13 mouse cellular contexts compared by ENCODE assay signal in genomic region chr2:27956751-27957150, GRCm38 (mm10).
DNase-seq lines count a peak whose midpoint lies in the region; ATAC-seq and TF ChIP-seq lines count a peak whose summit lies in the region.
"Had no signal": no experiment of that assay in that cellular context is flagged by ENCODE, and none has a peak within 500 bp of the region (broad histone marks: within the 10 kb centered on the region; RNA-seq: fewer than 3 reads in every experiment).

No protein-coding gene starts in this region.

- no peak for DNase-seq in embryonic facial prominence, embryonic 10.5 days (ENCODE audit: low spot score)
- DNase-seq in kidney, adult 8-10 months, result no peak
- DNase-seq in kidney, postnatal 4 days, result peak; percentile 35 to 54
- no peak for DNase-seq in ovary, postnatal 14 days (ENCODE audit: low spot score)
- DNase-seq: cerebellum, adult 9-11 months; right cerebral cortex, postnatal 4 days; thymus, adult 18-20 months had no signal

- H3K27ac ChIP-seq in embryonic facial prominence, embryonic 12.5 days, result peak overlapping the region; percentile 23; the same call in 1 of the 2 replicates
- H3K27ac ChIP-seq in embryonic facial prominence, embryonic 10.5 days (replicated peaks), result no peak overlapping the region
- H3K27ac ChIP-seq in kidney, embryonic 14.5 days (ENCODE audit: low read depth, low read length), result peak overlapping the region; percentile 56; the same call in 1 of the 2 replicates
- H3K27ac ChIP-seq in embryonic fibroblast, embryonic 13.5 days (ENCODE audit: insufficient read depth, low read length), result 0 out of 2 replicates have a peak overlapping the region, but pooled peaks have one; percentile 4
- no peak overlapping the region for H3K27ac ChIP-seq in neural tube, embryonic 15.5 days (replicated peaks)
- H3K27ac ChIP-seq: embryonic facial prominence, embryonic 13.5 days had no signal

- H3K4me2 ChIP-seq in embryonic facial prominence, embryonic 12.5 days (replicated peaks), result no peak overlapping the region
- H3K4me2 ChIP-seq in kidney, embryonic 14.5 days (replicated peaks; ENCODE audit: low read depth, low read length), result no peak overlapping the region
- H3K4me2 ChIP-seq in neural tube, embryonic 15.5 days, result no peak overlapping the region
- H3K4me2 ChIP-seq: embryonic facial prominence, embryonic 13.5 days had no signal

- TF ChIP-seq CTCF in embryonic fibroblast, embryonic 13.5 days (IDR thresholded peaks at IDR 0.05; ENCODE audit: borderline replicate concordance, insufficient read depth, low read length), result no peak

- H3K4me3 ChIP-seq in embryonic facial prominence, embryonic 12.5 days, result no peak overlapping the region
- no peak overlapping the region for H3K4me3 ChIP-seq in embryonic facial prominence, embryonic 10.5 days
- H3K4me3 ChIP-seq in kidney, embryonic 14.5 days (ENCODE audit: low read length), result no peak overlapping the region
- H3K4me3 ChIP-seq in embryonic fibroblast, embryonic 13.5 days (ENCODE audit: insufficient read depth, low read length), result no peak overlapping the region
- no peak overlapping the region for H3K4me3 ChIP-seq in neural tube, embryonic 15.5 days (replicated peaks)
- H3K4me3 ChIP-seq: embryonic facial prominence, embryonic 13.5 days; megakaryocyte, embryonic 14.5 days had no signal

- no peaks in the 10 kb centered on the region for H3K27me3 ChIP-seq in embryonic facial prominence, embryonic 12.5 days
- no peaks in the 10 kb centered on the region for H3K27me3 ChIP-seq in embryonic facial prominence, embryonic 10.5 days (replicated peaks; ENCODE audit: low read depth, poor library complexity, severe bottlenecking)
- no peaks in the 10 kb centered on the region for H3K27me3 ChIP-seq in kidney, embryonic 14.5 days (ENCODE audit: control insufficient read depth, insufficient read depth, low read length)
- no peaks in the 10 kb centered on the region for H3K27me3 ChIP-seq in neural tube, embryonic 15.5 days (replicated peaks)
- H3K27me3 ChIP-seq: embryonic facial prominence, embryonic 13.5 days had no signal

- H3K9ac ChIP-seq in embryonic facial prominence, embryonic 12.5 days, result no peak overlapping the region
- no peak overlapping the region for H3K9ac ChIP-seq in kidney, embryonic 14.5 days (ENCODE audit: low read depth, low read length)
- no peak overlapping the region for H3K9ac ChIP-seq in neural tube, embryonic 15.5 days (replicated peaks)
- H3K9ac ChIP-seq: embryonic facial prominence, embryonic 13.5 days had no signal

- peaks cover 78% of the 10 kb centered on the region for H3K36me3 ChIP-seq in embryonic facial prominence, embryonic 12.5 days
- peaks cover 59% of the 10 kb centered on the region for H3K36me3 ChIP-seq in embryonic facial prominence, embryonic 10.5 days (replicated peaks)
- peaks cover 10% of the 10 kb centered on the region for H3K36me3 ChIP-seq in kidney, embryonic 14.5 days (ENCODE audit: control insufficient read depth, insufficient read depth, low read length)
- H3K36me3 ChIP-seq in neural tube, embryonic 15.5 days, result no peaks in the 10 kb centered on the region

- TF ChIP-seq POLR2A in embryonic fibroblast, embryonic 13.5 days (IDR thresholded peaks at IDR 0.05; ENCODE audit: low read depth, low read length), result no peak

- 78% methylated on average over 7 of the region's 7 CpGs for WGBS in embryonic facial prominence, embryonic 12.5 days
- 82% methylated on average over 7 of the region's 7 CpGs for WGBS in embryonic facial prominence, embryonic 10.5 days
- WGBS in kidney, embryonic 14.5 days, result 51% methylated on average over 7 of the region's 7 CpGs
- 70% methylated on average over 7 of the region's 7 CpGs for WGBS in neural tube, embryonic 15.5 days

- no peak for ATAC-seq in embryonic facial prominence, embryonic 12.5 days (ENCODE audit: insufficient number of reproducible peaks, insufficient read depth, low FRiP score, low TSS enrichment)
- ATAC-seq in kidney, embryonic 14.5 days (ENCODE audit: low FRiP score, low TSS enrichment), result peak; percentile 24; the same call in 1 of the 2 replicates
- no peak for ATAC-seq in neural tube, embryonic 15.5 days (ENCODE audit: low FRiP score)

- H3K9me3 ChIP-seq in embryonic facial prominence, embryonic 12.5 days, result no peaks in the 10 kb centered on the region
- no peaks in the 10 kb centered on the region for H3K9me3 ChIP-seq in embryonic facial prominence, embryonic 10.5 days
- no peaks in the 10 kb centered on the region for H3K9me3 ChIP-seq in kidney, embryonic 14.5 days (ENCODE audit: control insufficient read depth, low read length)
- H3K9me3 ChIP-seq in neural tube, embryonic 15.5 days (replicated peaks), result no peaks in the 10 kb centered on the region
- H3K9me3 ChIP-seq: embryonic facial prominence, embryonic 13.5 days; megakaryocyte, embryonic 14.5 days had no signal

- H3K4me1 ChIP-seq in embryonic facial prominence, embryonic 12.5 days, result peaks cover 32% of the 10 kb centered on the region; the same call in 1 of the 2 replicates
- peaks cover 42% of the 10 kb centered on the region for H3K4me1 ChIP-seq in embryonic facial prominence, embryonic 10.5 days
- H3K4me1 ChIP-seq in kidney, embryonic 14.5 days (ENCODE audit: control insufficient read depth, insufficient read depth, low read length), result peaks cover 19% of the 10 kb centered on the region; the same call in 1 of the 2 replicates
- 0 out of 2 replicates have a peak, but pooled peaks cover 9% of the 10 kb centered on the region for H3K4me1 ChIP-seq in embryonic fibroblast, embryonic 13.5 days (ENCODE audit: control insufficient read depth, insufficient read depth, low read length)
- H3K4me1 ChIP-seq in neural tube, embryonic 15.5 days, result 0 out of 2 replicates have a peak, but pooled peaks cover 18% of the 10 kb centered on the region
- H3K4me1 ChIP-seq: megakaryocyte, embryonic 14.5 days had no signal

Comparison
In these comparisons a context has a peak if more than half of its experiments do, and no peak if none do; other contexts are left out.
1. H3K27ac ChIP-seq: peak in embryonic facial prominence, embryonic 12.5 days (single experiment), kidney, embryonic 14.5 days (single experiment) and embryonic fibroblast, embryonic 13.5 days (single experiment); none in embryonic facial prominence, embryonic 10.5 days (single experiment) and neural tube, embryonic 15.5 days (single experiment).
2. DNase-seq: peak in kidney, postnatal 4 days (2 of 2); none in embryonic facial prominence, embryonic 10.5 days (single experiment), kidney, adult 8-10 months (0 of 2) and ovary, postnatal 14 days (single experiment).